Mouse (Mus musculus): ENCODE measurements around the gene Mindy4b-ps.

GRCm38 (mm10) chr3:58828366-58829153, 6.4 kb upstream of the Mindy4b-ps start:
- TF ChIP-seq GATA2 (IDR thresholded peaks at IDR 0.05; ENCODE audit: borderline replicate concordance, low read depth, low read length) = no peak
- no peak for TF ChIP-seq CTCF (IDR thresholded peaks at IDR 0.05; ENCODE audit: low read depth, low read length)
- no peak for TF ChIP-seq GATA1 (IDR thresholded peaks at IDR 0.05; ENCODE audit: borderline replicate concordance, low read length)
- TF ChIP-seq POLR2AphosphoS5 (IDR thresholded peaks at IDR 0.05; ENCODE audit: insufficient replicate concordance, low read depth, low read length) = no peak
